Mouse (Mus musculus): ENCODE data around the gene Gm9844.

Gm9844 gene

GRCm38 (mm10) chr7:24902264-24902629, 40.2 kb downstream of the Gm9844 start:
- no peak for DNase-seq

- peak; percentile 64 to 66 for DNase-seq
These were observed 40.8 kb downstream of the Gm9844 start, which contains the start of gene Arhgef1 for GRCm38 (mm10) chr7:24902630-24903443. Arhgef1 (plus strand) TSS chr7:24902912.

DNA sequence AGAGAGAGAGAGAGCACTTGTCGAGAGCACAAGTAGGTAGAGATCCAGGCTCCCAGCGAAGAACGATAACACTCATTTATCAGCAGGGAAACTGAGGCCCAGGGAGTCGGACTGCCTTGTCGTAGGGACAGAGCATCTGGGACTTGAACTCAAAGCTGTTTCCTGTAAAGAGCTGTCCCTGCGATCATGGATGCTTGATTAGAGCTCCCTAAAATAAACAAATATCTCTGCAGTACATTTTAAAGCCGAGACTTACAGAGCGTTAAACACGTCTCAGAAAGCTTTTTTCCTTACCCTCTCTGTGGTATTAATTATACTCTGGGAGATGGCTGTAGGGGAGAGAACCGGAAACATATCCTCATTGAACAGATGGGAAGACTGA, 41.4 kb downstream of the Gm9844 start:
- DNase-seq: no peak

- DNase-seq: peak; percentile 97 to 99
These were observed 42.1 kb downstream of the Gm9844 start for GRCm38 (mm10) chr7:24904070-24904483.

DNA sequence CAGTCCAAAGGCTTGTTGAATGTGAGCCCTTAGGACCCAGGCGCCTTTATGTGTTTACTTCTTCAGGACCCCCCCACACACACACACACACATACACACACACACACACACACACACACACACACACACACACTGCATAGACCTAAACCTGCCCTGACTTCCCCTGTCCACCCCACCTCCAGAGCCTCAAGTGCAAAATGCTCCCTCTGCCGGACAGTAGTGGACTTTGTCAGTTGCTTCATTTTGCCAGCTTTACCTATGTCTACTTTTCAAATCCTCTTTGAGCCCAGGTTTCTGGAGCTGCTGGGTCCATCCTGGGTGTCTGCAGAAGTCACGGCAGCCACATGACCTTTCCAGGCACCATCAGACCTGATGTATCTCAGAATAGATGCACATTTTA, 42.9 kb downstream of the Gm9844 start:
- DNase-seq: peak; percentile 81 to 84

DNA sequence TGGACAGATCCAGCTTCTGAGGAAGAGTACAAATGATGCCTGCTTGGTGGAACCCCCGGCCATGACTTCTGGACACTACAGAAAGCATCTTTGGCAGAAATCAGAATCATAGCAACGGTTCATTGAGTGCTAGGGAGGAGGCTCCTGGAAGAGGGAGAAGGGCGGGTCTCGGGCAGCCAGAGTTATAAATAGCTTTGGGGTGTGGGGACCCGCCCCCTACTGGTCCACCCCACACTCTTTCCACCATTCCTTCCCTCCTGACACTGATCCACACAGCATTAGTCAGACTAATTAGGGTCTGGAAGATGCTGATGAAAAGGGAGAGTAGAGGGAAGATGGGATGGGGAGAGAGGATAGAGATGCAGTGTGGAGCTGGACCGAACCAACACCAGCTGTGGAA, 44.5 kb downstream of the Gm9844 start:
- DNase-seq: no peak

- no peak for DNase-seq
These were observed 45.3 kb downstream of the Gm9844 start for GRCm38 (mm10) chr7:24907211-24907748.

Measured in cerebellum, postnatal 10 days (tissue).